Mouse (Mus musculus): ENCODE data around the gene Rnh1. TPM values are rescaled to one million over a fixed set of nuclear protein-coding genes. Genes with fewer than 3 reads are reported as not detected.

Gene Rnh1
- polyA plus RNA-seq, 1 experiment from 2014 or later = 124 TPM

- Histone ChIP-seq H3K27ac (ENCODE audit: low read depth) (no peak overlapping the region), H3K36me3 (ENCODE audit: insufficient read depth) (no peaks in the 10 kb centered on the region), H3K4me2 (no peak overlapping the region), H3K9me3 (ENCODE audit: low read depth, low read length) (no peaks in the 10 kb centered on the region), H3K4me3 (ENCODE audit: low read depth, low read length) (no peak overlapping the region), H3K27me3 (ENCODE audit: insufficient read depth, low read length) (no peaks in the 10 kb centered on the region), H3K4me1 (ENCODE audit: insufficient read depth) (no peaks in the 10 kb centered on the region), H3K9ac (no peak overlapping the region)
- WGBS = 72% methylated on average over 3 of the region's 3 CpGs
- no peak for ATAC-seq (ENCODE audit: insufficient read depth)
- TF ChIP-seq CTCF (IDR thresholded peaks at IDR 0.05; ENCODE audit: low read depth) = no peak
- DNase-seq = no peak
Measured at GRCm38 (mm10) chr7:141204546-141204945, 31.9 kb upstream of the Rnh1 start.

- Histone ChIP-seq H3K4me1 (ENCODE audit: insufficient read depth) (no peaks in the 10 kb centered on the region), H3K27me3 (ENCODE audit: insufficient read depth, low read length) (no peaks in the 10 kb centered on the region), H3K36me3 (ENCODE audit: insufficient read depth) (no peaks in the 10 kb centered on the region), H3K4me2 (no peak overlapping the region), H3K4me3 (ENCODE audit: low read depth, low read length) (no peak overlapping the region), H3K9ac (no peak overlapping the region), H3K27ac (ENCODE audit: low read depth) (no peak overlapping the region), H3K9me3 (ENCODE audit: low read depth, low read length) (no peaks in the 10 kb centered on the region)
- TF ChIP-seq CTCF (IDR thresholded peaks at IDR 0.05; ENCODE audit: low read depth) = no peak
- no peak for DNase-seq
- ATAC-seq (ENCODE audit: insufficient read depth) = no peak
- 89% methylated on average over 4 of the region's 4 CpGs for WGBS
Measured at GRCm38 (mm10) chr7:141198121-141198520, 25.5 kb upstream of the Rnh1 start.

- H3K27me3 ChIP-seq (ENCODE audit: insufficient read depth, low read length) = no peaks in the 10 kb centered on the region
- H3K27ac ChIP-seq (ENCODE audit: low read depth) = no peak overlapping the region
- H3K9ac ChIP-seq = no peak overlapping the region
- no peak for TF ChIP-seq CTCF (IDR thresholded peaks at IDR 0.05; ENCODE audit: low read depth)
- ATAC-seq (ENCODE audit: insufficient read depth) (no peak), DNase-seq (no peak)
- peaks cover 8% of the 10 kb centered on the region for H3K36me3 ChIP-seq (ENCODE audit: insufficient read depth)
- WGBS = 91% methylated on average over 8 of the region's 8 CpGs
- H3K4me1 ChIP-seq (ENCODE audit: insufficient read depth) = peaks cover 10% of the 10 kb centered on the region
- no peak overlapping the region for H3K4me2 ChIP-seq
- H3K4me3 ChIP-seq (ENCODE audit: low read depth, low read length) = no peak overlapping the region
- no peaks in the 10 kb centered on the region for H3K9me3 ChIP-seq (ENCODE audit: low read depth, low read length)
Measured at GRCm38 (mm10) chr7:141196619-141197282, 24.1 kb upstream of the Rnh1 start.

- 90% methylated on average over 2 of the region's 2 CpGs for WGBS
- peaks cover 18% of the 10 kb centered on the region for H3K36me3 ChIP-seq (ENCODE audit: insufficient read depth)
Measured at GRCm38 (mm10) chr7:141195754-141196153, 23.1 kb upstream of the Rnh1 start.

GRCm38 (mm10) chr7:141194830-141195229 lies 22.2 kb upstream of the Rnh1 start:
- peak overlapping the region; percentile 99 for H3K4me2 ChIP-seq
- peaks cover 10% of the 10 kb centered on the region for H3K4me1 ChIP-seq (ENCODE audit: insufficient read depth)
- no peak for TF ChIP-seq CTCF (IDR thresholded peaks at IDR 0.05; ENCODE audit: low read depth)
- peak overlapping the region; percentile 81 for H3K27ac ChIP-seq (ENCODE audit: low read depth)
- peak overlapping the region; percentile 40 for H3K9ac ChIP-seq
- peak overlapping the region; percentile 94 for H3K4me3 ChIP-seq (ENCODE audit: low read depth, low read length)
- H3K9me3 ChIP-seq (ENCODE audit: low read depth, low read length) = no peaks in the 10 kb centered on the region
- ATAC-seq (ENCODE audit: insufficient read depth) (peak; percentile 46), DNase-seq (peak; percentile 96)
- peaks cover 27% of the 10 kb centered on the region for H3K36me3 ChIP-seq (ENCODE audit: insufficient read depth)
- H3K27me3 ChIP-seq (ENCODE audit: insufficient read depth, low read length) = no peaks in the 10 kb centered on the region
- WGBS = 1% methylated on average over 28 of the region's 28 CpGs

More at GRCm38 (mm10) chr7:141195754-141196153, 23.1 kb upstream of the Rnh1 start:
- no peak for TF ChIP-seq CTCF (IDR thresholded peaks at IDR 0.05; ENCODE audit: low read depth)
- DNase-seq = no peak
- Histone ChIP-seq H3K9ac (no peak overlapping the region), H3K27me3 (ENCODE audit: insufficient read depth, low read length) (no peaks in the 10 kb centered on the region), H3K4me2 (no peak overlapping the region), H3K4me1 (ENCODE audit: insufficient read depth) (peaks cover 10% of the 10 kb centered on the region), H3K27ac (ENCODE audit: low read depth) (no peak overlapping the region), H3K4me3 (ENCODE audit: low read depth, low read length) (no peak overlapping the region), H3K9me3 (ENCODE audit: low read depth, low read length) (no peaks in the 10 kb centered on the region)
- no peak for ATAC-seq (ENCODE audit: insufficient read depth)

GRCm38 (mm10) chr7:141194409-141194808 lies 21.8 kb upstream of the Rnh1 start:
- H3K4me3 ChIP-seq (ENCODE audit: low read depth, low read length) = peak overlapping the region; percentile 94
- peak overlapping the region; percentile 99 for H3K4me2 ChIP-seq
- peaks cover 10% of the 10 kb centered on the region for H3K4me1 ChIP-seq (ENCODE audit: insufficient read depth)
- under 1% methylated on average over 23 of the region's 23 CpGs for WGBS
- H3K27me3 ChIP-seq (ENCODE audit: insufficient read depth, low read length) = no peaks in the 10 kb centered on the region
- ATAC-seq (ENCODE audit: insufficient read depth) (no peak), DNase-seq (no peak)
- H3K27ac ChIP-seq (ENCODE audit: low read depth) = peak overlapping the region; percentile 81
- H3K9ac ChIP-seq = peak overlapping the region; percentile 40
- H3K9me3 ChIP-seq (ENCODE audit: low read depth, low read length) = no peaks in the 10 kb centered on the region
- peaks cover 31% of the 10 kb centered on the region for H3K36me3 ChIP-seq (ENCODE audit: insufficient read depth)
- TF ChIP-seq CTCF (IDR thresholded peaks at IDR 0.05; ENCODE audit: low read depth) = no peak

- TF ChIP-seq CTCF (IDR thresholded peaks at IDR 0.05; ENCODE audit: low read depth) = no peak
- Histone ChIP-seq H3K4me1 (ENCODE audit: insufficient read depth) (peaks cover 10% of the 10 kb centered on the region), H3K9me3 (ENCODE audit: low read depth, low read length) (no peaks in the 10 kb centered on the region), H3K4me2 (peak within 1 kb of the TSS; percentile 99), H3K4me3 (ENCODE audit: low read depth, low read length) (peak within 1 kb of the TSS; percentile 94), H3K36me3 (ENCODE audit: insufficient read depth) (peaks cover 34% of the 10 kb centered on the region), H3K27me3 (ENCODE audit: insufficient read depth, low read length) (no peaks in the 10 kb centered on the region), H3K9ac (peak within 1 kb of the TSS; percentile 86), H3K27ac (ENCODE audit: low read depth) (peak within 1 kb of the TSS; percentile 83)
- under 1% methylated on average over 39 of the region's 39 CpGs for WGBS
- DNase-seq = peak; percentile 99
- ATAC-seq (ENCODE audit: insufficient read depth) = peak; percentile 95
Measured at GRCm38 (mm10) chr7:141193948-141194347, 21.3 kb upstream of the Rnh1 start, which contains the start of the genes Hras and Lrrc56. Hras (minus strand) TSS chr7:141194005. Lrrc56 (plus strand) TSS chr7:141194157.
